Mouse (Mus musculus): ENCODE results near the gene Vmn1r137.
"Not testable (repeated sequence)": the region's sequence is repeated elsewhere in the genome, so short reads cannot be mapped to it uniquely, and the experiment has no call there.

Gene Vmn1r137

GRCm38 (mm10) chr7:21994287-21994686 lies at the start of gene Vmn1r137:
Gene Vmn1r137 (plus strand): TSS chr7:21994587.
- DNase-seq = not testable (repeated sequence)

- DNase-seq = not testable (repeated sequence)
Observed at GRCm38 (mm10) chr7:22028797-22029196, 34.4 kb downstream of the Vmn1r137 start, which contains the start of gene Vmn1r138. Gene Vmn1r138 (minus strand): TSS chr7:22028897.
